Mouse (Mus musculus) myocyte (in vitro differentiated cells): ENCODE data around the gene Tmc8.

ENCODE experiments used
- CEBPB ChIP-seq: IDR thresholded peaks from 2 replicates; pipeline ENCODE4 v1.6.1; 2011; ENCODE audit warnings: mild to moderate bottlenecking, moderate library complexity; ENCODE audit not compliant: poor library complexity, insufficient read depth, severe bottlenecking
- E2F4 ChIP-seq: IDR thresholded peaks from one replicate; pipeline ENCODE4 v1.6.1; 2011; ENCODE audit warnings: mild to moderate bottlenecking, control low read depth, moderate library complexity; ENCODE audit not compliant: insufficient read depth
- MAX ChIP-seq: IDR thresholded peaks from one replicate; pipeline ENCODE4 v1.6.1; 2011; ENCODE audit warnings: low read depth, mild to moderate bottlenecking, control low read depth
- MYOD1 ChIP-seq, 3 experiments: IDR thresholded peaks; one replicate each; pipeline ENCODE4 v1.6.1; 2011; ENCODE audit warnings: control low read depth in 2 of 3, low read depth in 2 of 3, mild to moderate bottlenecking in 2 of 3, moderate library complexity in 1 of 3; ENCODE audit not compliant: insufficient read length in 2 of 3, control insufficient read depth in 1 of 3
- POLR2A ChIP-seq: IDR thresholded peaks from one replicate; pipeline ENCODE4 v1.6.1; 2011; ENCODE audit warnings: low read depth, mild to moderate bottlenecking, control low read depth, moderate library complexity; ENCODE audit not compliant: insufficient read length
- POLR2AphosphoS2 ChIP-seq: IDR thresholded peaks from one replicate; pipeline ENCODE4 v1.6.1; 2011; ENCODE audit warnings: low read depth, control low read depth; ENCODE audit not compliant: insufficient read length
- TCF12 ChIP-seq: IDR thresholded peaks from one replicate; pipeline ENCODE4 v1.6.1; 2011; ENCODE audit warnings: mild to moderate bottlenecking, control low read depth; ENCODE audit not compliant: poor library complexity, insufficient read depth, severe bottlenecking
- USF1 ChIP-seq: IDR thresholded peaks from one replicate; pipeline ENCODE4 v1.6.1; 2011; ENCODE audit warnings: low read depth, mild to moderate bottlenecking, control low read depth, moderate library complexity

GRCm38 (mm10) chr11:117742715-117743114 is 39.2 kb upstream of the Tmc8 start:
- TF ChIP-seq POLR2AphosphoS2 = no peak
- TF ChIP-seq POLR2A = no peak
- no peak for TF ChIP-seq MAX
- no peak for TF ChIP-seq TCF12
- no peak for TF ChIP-seq USF1
- TF ChIP-seq MYOD1 (IDR thresholded peaks at IDR 0.05; ENCODE audit: control insufficient read depth in 1 of 3, insufficient read length in 2 of 3, low read depth in 2 of 3) = peak in 2 of 3 experiments; percentile 44 to 74
- TF ChIP-seq CEBPB = no peak
- no peak for TF ChIP-seq E2F4
